Mouse (Mus musculus) midbrain, embryonic 14.5 days (tissue): ENCODE data around the gene Pola1. TPM values are rescaled to one million over a fixed set of nuclear protein-coding genes. Genes with fewer than 3 reads are reported as not detected.

Source experiments
- ATAC-seq: fragments of 200-750 bp; cut with Nextera tagmentation; 2 replicates; pipeline ENCODE4 v1.8.0; 2017; ENCODE audit warnings: moderate number of reproducible peaks, moderate library complexity; ENCODE audit not compliant: low FRiP score, low TSS enrichment
- DNase-seq: peaks from one replicate; pipeline ENCODE4 v3.0.0-alpha.2; 2015
- H3K27ac ChIP-seq: fragments of 300-500 bp; sonication (generic); replicated peaks from 2 replicates; pipeline ENCODE4 v1.5.1; 2014; ENCODE audit warnings: mild to moderate bottlenecking, low read depth, low read length, moderate library complexity
- H3K27me3 ChIP-seq: fragments of 300-500 bp; sonication (generic); 2 replicates; pipeline ENCODE4 v1.6.1; 2014; ENCODE audit warnings: low read length, control low read depth, mixed read lengths; ENCODE audit not compliant: control insufficient read depth, insufficient read depth
- H3K36me3 ChIP-seq: fragments of 300-500 bp; sonication (generic); 2 replicates; pipeline ENCODE4 v1.6.1; 2014; ENCODE audit warnings: low read length, control low read depth; ENCODE audit not compliant: control insufficient read depth, insufficient read depth
- H3K4me1 ChIP-seq: fragments of 300-500 bp; sonication (generic); 2 replicates; pipeline ENCODE4 v1.6.1; 2014; ENCODE audit warnings: mild to moderate bottlenecking, antibody characterized with exemption, low read length, control low read depth; ENCODE audit not compliant: control insufficient read depth, insufficient read depth
- H3K4me2 ChIP-seq: fragments of 300-500 bp; sonication (generic); 2 replicates; pipeline ENCODE4 v1.6.1; 2014; ENCODE audit warnings: mild to moderate bottlenecking, low read length, moderate library complexity
- H3K4me3 ChIP-seq: fragments of 300-500 bp; sonication (generic); replicated peaks from 2 replicates; pipeline ENCODE4 v1.5.1; 2014; ENCODE audit warnings: low read depth, low read length
- H3K9ac ChIP-seq: fragments of 300-500 bp; sonication (generic); replicated peaks from 2 replicates; pipeline ENCODE4 v1.6.1; 2014; ENCODE audit warnings: mild to moderate bottlenecking, low read length, moderate library complexity
- H3K9me3 ChIP-seq: fragments of 300-500 bp; sonication (generic); 2 replicates; pipeline ENCODE4 v1.6.1; 2016; ENCODE audit warnings: low read length, control low read depth, mixed read lengths; ENCODE audit not compliant: control insufficient read depth
- WGBS: fragments of 180-500 bp; shearing (Covaris S2); extraction: QIAGEN DNeasy Blood & Tissue Kit; methylation state at CpG from one replicate; pipeline ENCODE4 v1.1.7; 2014; 5-methylcytosine and 5-hydroxymethylcytosine counted together
- polyA plus RNA-seq: library from polyadenylated mRNA; unstranded; fragments of >200 nt; fragmentation: Nextera tagmentation; extraction: Ambion mirVana; gene quantifications from 2 replicates; pipeline ENCODE4 v1.2.1, GENCODE M21; 2014

Pola1 gene
- polyA plus RNA-seq, 1 experiment from 2014 or later = 6.4 TPM

- Histone ChIP-seq H3K4me3 (peak overlapping the region; percentile 36), H3K9me3 (no peaks in the 10 kb centered on the region), H3K27ac (no peak overlapping the region), H3K9ac (no peak overlapping the region; the same call in 1 of the 2 replicates), H3K4me1 (no peaks in the 10 kb centered on the region), H3K4me2 (peak overlapping the region; percentile 58), H3K36me3 (no peaks in the 10 kb centered on the region), H3K27me3 (peaks cover 63% of the 10 kb centered on the region)
- ATAC-seq = no peak
- DNase-seq = peak; percentile 25
- WGBS = 25% methylated on average over 37 of the region's 37 CpGs
Observed at GRCm38 (mm10) chrX:93289076-93289475, 342.9 kb downstream of the Pola1 start.

GRCm38 (mm10) chrX:93288339-93288738 is 343.6 kb downstream of the Pola1 start:
- ATAC-seq (no peak), DNase-seq (peak; percentile 41)
- Histone ChIP-seq H3K4me1 (no peaks in the 10 kb centered on the region), H3K9me3 (no peaks in the 10 kb centered on the region), H3K27ac (no peak overlapping the region), H3K9ac (peak overlapping the region; percentile 20; the same call in 1 of the 2 replicates), H3K27me3 (peaks cover 57% of the 10 kb centered on the region), H3K4me3 (peak overlapping the region; percentile 36), H3K4me2 (peak overlapping the region; percentile 58), H3K36me3 (no peaks in the 10 kb centered on the region)
- WGBS = 24% methylated on average over 28 of the region's 37 CpGs

GRCm38 (mm10) chrX:93286291-93286893 is 345.6 kb downstream of the Pola1 start, which contains the start of gene Arx:
Gene Arx, plus strand, starts transcription at chrX:93286445.
- no peaks in the 10 kb centered on the region for H3K9me3 ChIP-seq
- peaks cover 58% of the 10 kb centered on the region for H3K27me3 ChIP-seq
- H3K9ac ChIP-seq = no peak within 1 kb of the TSS
- peak within 1 kb of the TSS; percentile 43 for H3K4me2 ChIP-seq
- WGBS = 21% methylated on average over 31 of the region's 31 CpGs
- no peaks in the 10 kb centered on the region for H3K36me3 ChIP-seq
- no peak within 1 kb of the TSS for H3K27ac ChIP-seq
- DNase-seq = peak; percentile 86
- H3K4me3 ChIP-seq = peak within 1 kb of the TSS; percentile 12; the same call in 1 of the 2 replicates
- peak; percentile 94 for ATAC-seq
- H3K4me1 ChIP-seq = no peaks in the 10 kb centered on the region

- H3K27me3 ChIP-seq = peaks cover 58% of the 10 kb centered on the region
- no peaks in the 10 kb centered on the region for H3K36me3 ChIP-seq
- ATAC-seq (no peak), DNase-seq (peak; percentile 2)
- 23% methylated on average over 10 of the region's 10 CpGs for WGBS
- H3K27ac ChIP-seq = no peak overlapping the region
- no peaks in the 10 kb centered on the region for H3K9me3 ChIP-seq
- no peak overlapping the region for H3K4me3 ChIP-seq
- H3K4me2 ChIP-seq = no peak overlapping the region; the same call in 1 of the 2 replicates
- H3K9ac ChIP-seq = no peak overlapping the region
- H3K4me1 ChIP-seq = no peaks in the 10 kb centered on the region
Observed at GRCm38 (mm10) chrX:93285091-93285490, 346.9 kb downstream of the Pola1 start.

- H3K9me3 ChIP-seq = no peaks in the 10 kb centered on the region
- H3K4me2 ChIP-seq = peak overlapping the region; percentile 12; the same call in 1 of the 2 replicates
- ATAC-seq (no peak), DNase-seq (peak; percentile 4)
- no peaks in the 10 kb centered on the region for H3K4me1 ChIP-seq
- no peak overlapping the region for H3K4me3 ChIP-seq
- no peak overlapping the region for H3K27ac ChIP-seq
- no peak overlapping the region for H3K9ac ChIP-seq
- 24% methylated on average over 5 of the region's 5 CpGs for WGBS
- H3K27me3 ChIP-seq = peaks cover 43% of the 10 kb centered on the region
- no peaks in the 10 kb centered on the region for H3K36me3 ChIP-seq
Observed at GRCm38 (mm10) chrX:93281756-93282155, 350.2 kb downstream of the Pola1 start.

GRCm38 (mm10) chrX:93281028-93281723 is 350.8 kb downstream of the Pola1 start:
- no peaks in the 10 kb centered on the region for H3K9me3 ChIP-seq
- peak overlapping the region; percentile 12; the same call in 1 of the 2 replicates for H3K4me2 ChIP-seq
- H3K27me3 ChIP-seq = peaks cover 38% of the 10 kb centered on the region
- ATAC-seq = no peak
- no peak overlapping the region for H3K27ac ChIP-seq
- no peak overlapping the region for H3K9ac ChIP-seq
- no peaks in the 10 kb centered on the region for H3K4me1 ChIP-seq
- 20% methylated on average over 23 of the region's 23 CpGs for whole genome bisulfite sequencing
- peak; percentile 70 for DNase-seq
- no peak overlapping the region for H3K4me3 ChIP-seq
- no peaks in the 10 kb centered on the region for H3K36me3 ChIP-seq

GRCm38 (mm10) chrX:93279940-93280339 is 352.0 kb downstream of the Pola1 start:
- WGBS = 27% methylated on average over 7 of the region's 11 CpGs

GRCm38 (mm10) chrX:93275689-93276088 is 356.3 kb downstream of the Pola1 start:
- no peak for DNase-seq
- no peak overlapping the region for H3K9ac ChIP-seq
- peaks cover 5% of the 10 kb centered on the region; the same call in 1 of the 2 replicates for H3K27me3 ChIP-seq
- H3K27ac ChIP-seq = no peak overlapping the region
- no peak overlapping the region for H3K4me3 ChIP-seq
- no peak overlapping the region for H3K4me2 ChIP-seq
- WGBS = 44% methylated on average over 3 of the region's 3 CpGs
- H3K4me1 ChIP-seq = no peaks in the 10 kb centered on the region
- no peaks in the 10 kb centered on the region for H3K36me3 ChIP-seq
- H3K9me3 ChIP-seq = no peaks in the 10 kb centered on the region
- no peak for ATAC-seq

More at GRCm38 (mm10) chrX:93279940-93280339, 352.0 kb downstream of the Pola1 start:
- Histone ChIP-seq H3K4me2 (no peak overlapping the region), H3K9ac (no peak overlapping the region), H3K4me3 (no peak overlapping the region), H3K27me3 (peaks cover 26% of the 10 kb centered on the region; the same call in 1 of the 2 replicates), H3K27ac (no peak overlapping the region), H3K9me3 (no peaks in the 10 kb centered on the region), H3K4me1 (no peaks in the 10 kb centered on the region), H3K36me3 (no peaks in the 10 kb centered on the region)
- no peak for DNase-seq
- no peak for ATAC-seq
